Mouse (Mus musculus) adrenal gland (tissue): ENCODE results near the gene Umad1.

Experiments
- intact Hi-C: fragments of 180-260 bp; cut with DNase I; formaldehyde crosslinking; loops from one replicate; pipeline ENCODE4 v1.15.1; 2025

Umad1 gene

DNA sequence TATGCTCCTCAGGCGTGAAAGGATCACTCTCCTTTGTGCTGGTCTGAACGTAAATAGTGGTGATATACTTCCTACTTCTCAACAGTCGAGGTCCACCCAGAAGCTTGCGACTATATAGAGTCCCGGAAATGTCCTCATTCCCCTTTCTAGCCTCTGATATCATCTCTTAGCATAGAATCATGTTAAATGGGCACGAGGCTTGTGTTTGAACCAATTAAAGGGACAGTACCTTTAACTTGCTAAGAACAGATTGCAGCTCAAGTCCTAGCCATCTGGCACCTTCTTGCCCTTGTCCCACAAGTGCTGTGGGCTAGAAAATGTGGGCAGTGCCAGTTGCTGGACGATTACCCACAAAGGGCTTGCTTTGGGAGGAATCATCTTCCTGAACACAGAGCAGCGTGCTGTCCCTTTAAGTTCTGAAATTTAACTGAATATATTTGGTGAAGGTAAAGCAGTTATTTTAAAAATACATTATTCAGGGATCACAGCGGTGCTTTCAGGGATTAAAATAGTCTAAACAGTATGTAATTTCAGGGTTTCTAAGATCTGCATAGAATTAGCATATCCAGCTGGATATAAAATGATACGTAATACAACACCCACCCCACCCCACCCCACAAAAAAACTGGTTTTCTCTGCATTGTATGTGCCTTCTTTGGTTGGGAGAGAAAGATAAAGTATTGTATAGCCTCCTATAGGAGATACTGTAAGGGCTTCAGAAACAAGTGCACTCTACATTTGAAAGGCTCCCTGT is 153.9 kb downstream of the Umad1 start:
- intact Hi-C loops: no loop called here

DNA sequence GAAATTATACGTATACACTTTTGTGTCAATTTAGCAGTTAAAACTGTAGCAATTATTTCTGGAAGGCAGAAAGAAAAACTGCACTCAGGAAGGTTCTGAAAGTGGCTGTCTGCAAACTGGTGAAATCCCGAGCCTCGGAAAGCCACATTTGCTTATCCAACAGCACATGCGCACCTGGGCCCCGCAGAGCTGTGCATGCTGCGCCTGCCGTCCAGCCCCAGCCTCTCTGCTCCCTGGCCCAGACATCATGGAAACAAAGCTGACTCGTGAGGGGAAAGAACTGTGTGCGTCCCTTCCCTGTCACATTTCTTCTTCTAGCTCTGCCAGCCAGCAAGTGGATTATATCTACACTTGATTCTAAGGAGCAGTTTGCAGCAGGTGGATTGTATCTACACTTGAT is 154.9 kb downstream of the Umad1 start:
- intact Hi-C loops: no loop called here

- intact Hi-C loops: no loop called here
Measured at GRCm38 (mm10) chr6:8415823-8416222, 156.7 kb downstream of the Umad1 start.

- intact Hi-C loops: no loop called here
Measured at GRCm38 (mm10) chr6:8416802-8417569, 157.9 kb downstream of the Umad1 start.

- intact Hi-C loops: no loop called here
Measured at GRCm38 (mm10) chr6:8419485-8420186, 160.5 kb downstream of the Umad1 start.

DNA sequence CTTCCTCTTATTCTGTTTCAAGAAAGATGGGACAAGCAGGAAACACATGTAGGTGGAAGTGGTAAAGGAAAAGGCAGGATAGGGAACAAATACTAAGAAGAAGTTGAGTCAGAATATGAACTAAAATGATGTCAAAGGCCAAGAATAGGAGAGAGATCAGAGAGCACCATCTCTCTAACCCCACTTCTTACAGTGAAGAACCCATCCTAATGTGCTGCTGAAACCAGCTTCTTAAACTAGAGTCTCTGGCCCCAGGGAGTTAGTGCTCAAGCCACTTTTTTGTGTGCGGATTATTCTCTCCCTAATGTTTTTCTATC is 161.1 kb downstream of the Umad1 start:
- intact Hi-C loops: no loop called here

DNA sequence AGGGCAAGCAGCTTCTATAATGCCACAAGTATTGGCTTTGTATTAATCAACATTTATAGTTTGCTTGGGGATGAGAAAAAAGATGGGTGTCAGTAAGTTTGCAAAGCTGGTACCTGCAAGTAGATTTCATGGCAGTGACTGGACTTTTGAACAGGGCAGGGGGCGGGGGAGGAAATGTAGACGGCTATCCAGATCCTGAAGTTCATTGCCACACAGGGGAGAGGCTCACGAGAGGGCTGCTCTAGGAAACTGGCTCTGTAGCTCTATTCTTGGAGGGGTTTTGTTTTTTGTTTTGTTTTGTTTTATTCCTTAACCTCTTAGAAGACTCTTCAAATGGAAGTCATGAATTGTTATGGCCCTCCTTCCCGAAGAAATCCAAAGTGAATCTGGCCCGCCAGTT is 162.3 kb downstream of the Umad1 start:
- intact Hi-C loops: no loop called here

GRCm38 (mm10) chr6:8421959-8422581 is 163.0 kb downstream of the Umad1 start:
- intact Hi-C loops: no loop called here

GRCm38 (mm10) chr6:8423142-8423541 is 164.1 kb downstream of the Umad1 start:
- intact Hi-C loops: no loop called here

GRCm38 (mm10) chr6:8427692-8428091 is 168.6 kb downstream of the Umad1 start:
- intact Hi-C loops: no loop called here

- intact Hi-C loops: no loop called here
Measured at GRCm38 (mm10) chr6:8430610-8431234, 171.6 kb downstream of the Umad1 start.

DNA sequence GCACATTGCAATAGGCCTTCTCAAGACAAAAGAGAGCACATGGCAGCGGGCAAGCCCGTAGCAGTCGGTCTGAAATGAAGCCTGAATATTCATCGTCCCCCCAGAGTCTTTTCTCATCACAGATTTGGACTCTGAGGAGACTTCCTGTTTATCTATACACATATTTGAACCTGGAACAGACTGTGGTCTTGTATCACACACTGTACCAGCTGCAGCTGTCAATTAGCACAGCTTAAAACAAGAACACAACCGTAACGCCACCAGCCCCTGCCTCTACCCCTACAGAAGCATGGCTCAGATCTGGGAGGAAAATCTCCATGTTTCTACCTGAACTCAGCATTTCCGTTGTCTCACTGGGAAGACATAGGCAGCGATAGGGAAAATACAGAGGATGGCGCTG is 174.1 kb downstream of the Umad1 start:
- intact Hi-C loops: no loop called here

- intact Hi-C loops: no loop called here
Measured at GRCm38 (mm10) chr6:8437937-8438336, 178.8 kb downstream of the Umad1 start.

- intact Hi-C loops: no loop called here
Measured at GRCm38 (mm10) chr6:8441814-8442213, 182.7 kb downstream of the Umad1 start.

GRCm38 (mm10) chr6:8446786-8447185 is 187.7 kb downstream of the Umad1 start:
- intact Hi-C loops: no loop called here

- intact Hi-C loops: no loop called here
Measured at GRCm38 (mm10) chr6:8455599-8455998, 196.5 kb downstream of the Umad1 start.

- intact Hi-C loops: no loop called here
Measured at GRCm38 (mm10) chr6:8458596-8458995, 199.5 kb downstream of the Umad1 start.

- intact Hi-C loops: no loop called here
Measured at GRCm38 (mm10) chr6:8462447-8462846, 203.4 kb downstream of the Umad1 start.

DNA sequence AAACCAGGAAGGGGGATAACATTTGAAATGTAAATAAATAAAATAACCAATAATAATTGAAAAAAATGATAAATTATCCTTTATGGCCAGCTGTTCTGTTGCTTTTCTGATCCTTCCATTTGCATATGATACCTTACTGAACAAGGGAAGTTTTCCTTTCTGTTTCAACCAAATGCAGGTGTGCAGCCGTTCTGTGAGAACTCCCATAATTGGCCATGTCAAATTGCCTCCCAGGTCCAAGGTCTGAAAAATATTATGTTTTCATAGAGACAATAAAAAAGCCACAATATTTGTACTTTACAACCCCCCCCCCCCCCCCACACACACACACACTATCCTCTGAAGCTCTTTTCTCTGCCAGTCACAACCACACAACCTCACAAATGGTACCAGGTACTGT is 206.3 kb downstream of the Umad1 start:
- intact Hi-C loops: no loop called here

- intact Hi-C loops: no loop called here
Measured at GRCm38 (mm10) chr6:8465985-8466384, 206.9 kb downstream of the Umad1 start.

DNA sequence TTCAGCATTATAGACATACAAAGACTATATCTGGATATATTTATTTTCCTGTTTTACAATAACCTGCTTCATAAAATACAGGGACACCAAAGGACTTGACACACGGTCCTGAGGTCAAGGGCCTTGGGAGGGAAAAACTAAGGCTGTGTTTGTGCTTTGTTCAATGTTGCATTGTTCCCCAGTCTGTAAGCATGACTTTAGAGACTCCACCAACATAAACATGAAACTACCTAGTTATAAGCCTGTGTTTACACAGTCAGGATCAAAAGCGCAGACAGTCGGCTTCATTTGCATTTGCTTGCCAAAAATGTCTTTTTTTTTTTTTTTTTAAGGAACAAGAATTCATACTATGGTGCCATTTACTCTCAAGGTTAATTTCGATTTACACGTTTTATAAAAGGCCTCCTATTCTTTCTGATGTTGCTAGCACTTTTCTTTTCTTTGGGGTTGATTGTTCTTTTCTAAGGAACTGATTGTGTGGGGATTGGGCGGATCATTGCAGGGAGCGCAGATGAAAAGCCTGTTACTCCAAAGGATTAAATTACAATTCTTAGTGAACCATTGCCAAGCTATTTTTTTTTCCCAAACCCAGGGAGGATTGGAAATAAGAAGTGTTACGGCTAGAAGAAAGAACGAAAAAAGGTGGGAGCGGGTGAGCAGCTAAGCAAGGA is 208.7 kb downstream of the Umad1 start:
- intact Hi-C loops: no loop called here
